Mouse (Mus musculus) small intestine, adult 10 weeks (tissue): ENCODE results near the gene Plin5. TPM values are rescaled to one million over a fixed set of nuclear protein-coding genes. Genes with fewer than 3 reads are reported as not detected.

Experiments
- polyA plus RNA-seq: library from polyadenylated mRNA; stranded (reverse); fragments of 350-450 nt; fragmentation: Illumina TruSeq; extraction: RNeasy Lipid Tissue Mini Kit (QIAGEN cat#74804); gene quantifications from one replicate; pipeline ENCODE4 v1.2.3, GENCODE M21; 2014; ENCODE audit warnings: low replicate concordance

Plin5 gene
- not detected for polyA plus RNA-seq

GRCm38 (mm10) chr17:56117251-56117710 is at the start of gene Plin5:
TSS of gene Plin5 (minus strand) at chr17:56117596.

GRCm38 (mm10) chr17:56162231-56162774 is 44.9 kb upstream of the Plin5 start, which contains the start of gene Tnfaip8l1:
TSS of gene Tnfaip8l1 (plus strand) at chr17:56162477.

GRCm38 (mm10) chr17:56139858-56140595 is 22.6 kb upstream of the Plin5 start, which contains the start of gene Sema6b:
TSS of gene Sema6b (minus strand) at chr17:56140343.

DNA sequence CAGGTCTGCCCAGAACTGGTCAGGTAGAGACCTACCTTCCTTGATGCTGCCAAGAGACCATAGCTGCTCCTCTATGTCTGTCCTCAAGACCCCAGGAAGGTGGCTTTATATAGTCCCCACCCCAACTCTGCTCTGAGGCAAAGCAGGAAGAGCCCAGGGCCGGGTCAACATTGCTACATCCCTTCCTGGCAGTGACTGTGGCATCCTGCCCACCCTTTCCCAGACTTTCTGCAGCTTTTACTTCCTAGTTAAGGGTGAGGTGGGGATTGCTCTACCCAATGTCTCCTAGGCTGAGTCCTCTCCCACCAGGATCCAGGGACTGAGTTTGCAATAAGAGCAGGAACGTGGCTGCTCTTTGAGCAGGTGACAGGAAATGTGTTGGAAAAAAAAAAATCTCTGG is 4.4 kb upstream of the Plin5 start, which contains the start of gene Lrg1:
Gene Lrg1, minus strand, starts transcription at position 176 of the 400 bp plus-strand sequence.

GRCm38 (mm10) chr17:56109219-56110051 is 8.0 kb downstream of the Plin5 start, which contains the start of gene Plin4:
TSS of gene Plin4 (minus strand) at chr17:56109803.

DNA sequence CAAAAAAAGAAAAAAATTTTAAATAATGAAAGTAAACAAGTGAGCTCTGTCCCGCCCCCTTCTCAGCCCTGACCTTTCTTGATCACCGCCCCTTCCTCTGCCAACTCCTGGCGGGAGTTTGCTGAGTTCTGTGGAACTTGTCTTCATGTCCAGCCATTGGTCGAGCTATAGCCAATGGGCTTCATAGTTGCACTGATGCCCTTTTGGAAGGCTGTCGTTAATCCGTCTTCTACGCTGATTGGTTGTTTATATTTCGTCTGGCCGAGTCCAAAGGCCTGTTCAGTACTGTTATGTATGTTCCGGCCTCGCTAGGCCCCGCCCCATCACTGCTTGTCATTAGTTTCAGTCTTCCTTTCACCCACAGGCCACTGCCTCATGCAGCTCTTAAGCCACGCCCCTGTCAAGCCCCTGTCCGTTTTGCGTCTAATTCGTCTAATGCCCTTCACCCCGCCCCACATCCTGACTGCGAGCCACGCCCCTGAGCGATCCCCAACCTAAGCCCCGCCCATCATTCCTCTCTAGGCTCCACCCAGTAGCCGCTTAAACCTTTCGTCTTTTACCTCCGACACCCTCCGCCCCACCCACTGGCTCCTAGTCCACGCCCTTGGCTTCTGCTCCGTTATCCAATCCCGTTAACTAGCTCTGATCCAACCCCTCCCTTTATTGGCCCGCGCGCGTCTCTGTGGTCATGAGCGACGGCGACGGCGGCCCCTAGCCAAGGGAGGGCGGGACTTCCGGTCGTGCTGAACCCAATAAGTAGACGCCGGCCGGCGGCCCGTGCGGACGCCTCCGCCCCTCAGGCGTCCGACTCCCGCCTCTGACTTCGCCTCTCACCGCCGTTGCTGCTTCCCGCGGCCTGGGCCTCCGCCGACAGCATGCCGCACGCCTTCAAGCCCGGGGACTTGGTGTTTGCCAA is 38.3 kb downstream of the Plin5 start, which contains the start of gene Hdgfl2:
Gene Hdgfl2, plus strand, starts transcription at position 755 of the 916 bp plus-strand sequence.

DNA sequence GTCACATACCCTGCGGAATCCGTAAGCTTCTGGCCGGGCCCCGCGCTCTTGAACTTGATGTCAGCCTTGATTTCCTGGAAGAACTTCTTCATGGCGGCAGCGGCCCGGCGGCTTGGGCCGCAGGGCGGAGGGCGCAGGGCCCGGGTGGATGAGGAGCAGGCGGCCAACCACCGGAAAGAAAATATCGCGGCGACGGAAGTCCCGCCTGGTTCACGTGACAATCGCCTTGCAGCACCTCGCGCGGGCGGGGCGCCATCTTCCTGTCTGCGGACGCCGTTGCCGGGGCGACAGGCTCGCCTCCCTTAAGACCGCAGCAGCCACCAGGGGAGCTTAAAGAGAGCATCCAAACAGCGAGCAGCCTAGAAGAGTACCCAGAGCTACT is 42.6 kb downstream of the Plin5 start, which contains the start of gene Ubxn6:
Gene Ubxn6, minus strand, starts transcription at position 202 of the 382 bp plus-strand sequence.

Other genes starting within 250 kb of the Plin5 start
- 19.6 TPM for gene Zfp119a, start 238.7 kb downstream of the Plin5 start, polyA plus RNA-seq
- gene Zfp959, start 225.5 kb downstream of the Plin5 start, polyA plus RNA-seq = 40.5 TPM
- 20.5 TPM for gene Zfp119b, start 168.1 kb downstream of the Plin5 start, polyA plus RNA-seq
- gene Ebi3, start 165.0 kb downstream of the Plin5 start, polyA plus RNA-seq = not detected
- gene Yju2, start 158.5 kb downstream of the Plin5 start, polyA plus RNA-seq = not detected
- not detected for gene Shd, start 147.1 kb downstream of the Plin5 start, polyA plus RNA-seq
- not detected for gene Fsd1, start 131.1 kb downstream of the Plin5 start, polyA plus RNA-seq
- gene Stap2, start 112.0 kb downstream of the Plin5 start, polyA plus RNA-seq = 15.4 TPM
- 0.63 TPM for gene Mpnd, start 111.9 kb downstream of the Plin5 start, polyA plus RNA-seq
- gene Sh3gl1, start 81.0 kb downstream of the Plin5 start, polyA plus RNA-seq = 0.52 TPM
- 0.26 TPM for gene Chaf1a, start 77.2 kb downstream of the Plin5 start, polyA plus RNA-seq
- 14.4 TPM for gene Ubxn6, start 42.6 kb downstream of the Plin5 start, polyA plus RNA-seq
- gene Hdgfl2, start 38.0 kb downstream of the Plin5 start, polyA plus RNA-seq = 2.2 TPM
- 0.41 TPM for gene Plin4, start 7.8 kb downstream of the Plin5 start, polyA plus RNA-seq
- not detected for gene Lrg1, start 4.4 kb upstream of the Plin5 start, polyA plus RNA-seq
- gene Sema6b, start 22.7 kb upstream of the Plin5 start, polyA plus RNA-seq = not detected
- 0.97 TPM for gene Tnfaip8l1, start 44.9 kb upstream of the Plin5 start, polyA plus RNA-seq
- gene Mydgf, start 66.3 kb upstream of the Plin5 start, polyA plus RNA-seq = 5.6 TPM
- 0.15 TPM for gene Dpp9, start 101.3 kb upstream of the Plin5 start, polyA plus RNA-seq
- gene Fem1a, start 139.2 kb upstream of the Plin5 start, polyA plus RNA-seq = 2.2 TPM
- 0.63 TPM for gene Ticam1, start 159.2 kb upstream of the Plin5 start, polyA plus RNA-seq
- gene Plin3, start 175.3 kb upstream of the Plin5 start, polyA plus RNA-seq = 90.5 TPM
- not detected for gene Arrdc5, start 182.7 kb upstream of the Plin5 start, polyA plus RNA-seq
- 12.6 TPM for gene Uhrf1, start 185.7 kb upstream of the Plin5 start, polyA plus RNA-seq
- 0.52 TPM for gene Kdm4b, start 208.5 kb upstream of the Plin5 start, polyA plus RNA-seq